Mouse (Mus musculus) c-Kit-positive CD71-positive TER-119-positive erythroid progenitor cells, embryonic 14.5 days (primary cell): ENCODE results near the gene Tsc22d1.

ENCODE experiments used
- DNase-seq: peaks from one replicate; pipeline ENCODE4 v3.0.0-alpha.2; 2013; ENCODE audit warnings: low spot score

Tsc22d1 gene

DNA sequence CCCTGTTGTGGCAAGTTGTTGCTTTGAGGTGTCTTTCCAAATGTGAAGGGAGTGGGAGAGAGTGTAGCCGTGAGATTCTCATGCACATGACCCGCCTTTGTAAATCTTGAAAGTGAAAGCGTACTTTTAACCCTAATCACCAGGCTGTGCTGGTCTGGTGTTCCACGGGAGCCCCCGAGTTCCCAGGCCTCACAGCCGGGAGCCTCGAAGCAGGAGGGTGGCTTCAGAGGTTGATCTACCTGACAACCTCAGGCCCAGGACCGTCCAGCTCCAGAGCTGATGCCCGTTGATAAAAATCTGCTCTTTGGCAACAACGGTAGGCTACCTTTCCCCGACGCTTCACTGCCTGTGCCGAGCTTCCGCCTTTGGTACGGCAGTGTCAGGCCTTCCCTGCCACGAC is 72.8 kb downstream of the Tsc22d1 start:
- DNase-seq = no peak

DNA sequence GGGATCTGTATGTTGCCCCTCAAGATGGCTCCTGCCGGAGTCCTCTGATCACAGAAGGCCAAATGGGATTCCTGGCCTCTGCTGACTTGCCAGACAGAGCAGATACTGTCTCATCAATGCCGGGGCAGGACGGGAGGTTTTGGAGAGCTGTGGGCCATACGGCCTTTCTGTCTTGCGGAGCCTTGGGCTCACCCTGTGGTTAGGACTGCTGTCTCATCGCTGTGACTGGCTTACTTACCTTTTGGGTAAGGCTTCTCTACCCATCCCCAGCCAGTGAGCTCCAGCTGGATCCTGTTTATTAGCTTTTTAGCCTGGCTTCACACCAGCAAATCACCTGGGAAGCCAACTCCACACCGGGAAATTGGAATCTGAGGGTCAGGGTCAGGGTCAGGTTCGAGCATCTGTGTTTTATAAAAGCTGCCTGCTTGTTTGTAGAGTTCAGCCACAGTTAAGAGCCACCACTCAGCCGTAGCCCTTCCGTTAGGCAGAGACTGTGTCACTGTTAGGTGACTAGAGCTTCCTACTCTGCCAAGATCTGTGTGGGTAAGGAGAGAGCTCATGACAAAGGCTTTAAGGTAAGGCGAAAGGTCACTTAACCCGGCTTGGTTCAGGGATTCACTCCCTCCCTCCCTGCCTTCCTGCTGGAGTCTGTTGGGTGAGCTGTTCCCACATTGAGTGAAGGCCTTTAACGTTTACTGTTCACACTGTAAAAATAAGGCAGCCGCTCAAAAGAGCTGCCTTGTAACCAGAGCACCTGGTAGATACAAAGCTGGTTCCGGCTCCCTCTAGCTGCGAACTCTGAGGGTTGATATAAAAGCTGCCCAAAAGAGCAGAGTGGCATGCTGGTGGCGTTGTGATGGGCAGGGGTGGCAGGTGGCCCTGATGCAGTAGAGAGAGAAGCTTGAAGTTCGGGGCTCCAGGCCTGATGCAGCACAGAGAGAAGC is 73.6 kb downstream of the Tsc22d1 start:
- DNase-seq = no peak

DNA sequence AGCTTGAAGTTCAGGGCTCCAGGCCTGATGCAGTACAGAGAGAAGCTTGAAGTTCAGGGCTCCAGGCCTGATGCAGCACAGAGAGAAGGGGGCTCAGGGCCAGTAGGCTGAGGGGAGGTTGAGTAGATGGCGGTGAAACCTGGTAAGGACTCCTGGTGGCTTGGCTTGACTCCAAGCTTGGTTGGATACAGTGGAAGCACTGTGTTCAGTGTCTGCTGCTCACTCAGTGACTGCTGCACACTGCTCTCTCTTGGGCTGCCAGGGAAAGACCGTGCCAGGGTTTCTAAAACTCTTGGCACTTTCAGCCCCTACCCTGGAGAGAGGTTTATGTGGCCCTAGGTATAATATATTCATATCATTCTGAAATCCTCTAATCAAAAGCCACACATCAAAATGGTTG is 74.4 kb downstream of the Tsc22d1 start:
- no peak for DNase-seq

DNA sequence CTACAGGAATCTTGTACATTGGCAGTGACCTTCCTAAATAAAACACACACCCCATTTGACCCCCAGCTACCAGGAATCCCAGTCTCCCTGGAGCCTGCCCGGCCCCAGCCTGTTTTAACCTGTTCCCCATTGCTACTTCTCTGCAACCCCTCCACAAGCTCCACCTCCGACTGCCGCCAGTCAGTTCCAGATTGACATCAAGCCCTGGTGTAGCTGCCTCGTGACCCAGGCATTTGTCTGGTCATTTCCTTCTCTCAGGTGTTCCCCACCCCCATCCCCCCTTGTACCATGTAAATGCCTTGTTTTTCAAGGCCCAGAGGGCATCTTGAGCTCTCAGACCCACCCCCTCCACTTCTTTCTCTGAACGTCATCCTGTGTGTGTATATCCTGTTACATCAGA is 80.3 kb downstream of the Tsc22d1 start:
- DNase-seq = no peak

DNA sequence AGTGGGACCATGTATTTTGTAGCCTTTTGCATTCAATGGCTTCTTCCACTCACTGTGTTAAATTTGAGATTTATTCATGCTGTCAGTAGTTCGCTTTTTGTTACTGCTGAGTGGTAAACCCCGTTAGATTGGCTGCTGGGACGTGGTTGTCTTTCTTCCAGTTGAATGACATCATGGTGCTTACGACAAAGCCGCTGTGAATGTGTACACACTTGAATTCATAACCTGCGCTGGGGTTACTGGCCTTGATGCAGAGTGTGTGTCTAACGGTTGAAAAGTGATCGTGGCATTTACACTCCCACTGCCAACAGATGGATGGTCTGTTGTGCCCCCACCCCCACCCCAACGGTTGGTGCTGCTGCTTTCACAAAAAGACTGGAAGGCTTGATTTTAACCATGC is 82.4 kb downstream of the Tsc22d1 start:
- no peak for DNase-seq

DNA sequence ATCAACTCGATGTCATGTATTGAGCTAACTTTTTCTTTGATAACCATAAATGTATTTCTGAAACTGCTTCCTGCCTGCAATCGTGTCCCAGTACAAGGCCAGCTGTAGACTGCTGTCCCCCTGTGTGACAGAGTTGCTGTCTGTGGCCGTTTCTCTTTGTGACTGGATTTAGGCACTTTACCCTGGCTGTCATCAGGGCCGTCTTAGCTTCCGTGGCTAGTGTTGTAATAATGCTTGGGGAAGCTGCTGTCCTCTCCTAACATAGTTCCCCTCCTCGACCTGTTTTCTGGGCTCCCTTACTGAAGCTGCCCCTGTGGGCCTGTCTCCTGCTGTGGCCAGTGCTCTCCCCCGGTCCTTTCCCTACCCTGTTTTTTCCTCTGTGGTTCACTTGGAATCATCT is 83.4 kb downstream of the Tsc22d1 start:
- DNase-seq = no peak

DNA sequence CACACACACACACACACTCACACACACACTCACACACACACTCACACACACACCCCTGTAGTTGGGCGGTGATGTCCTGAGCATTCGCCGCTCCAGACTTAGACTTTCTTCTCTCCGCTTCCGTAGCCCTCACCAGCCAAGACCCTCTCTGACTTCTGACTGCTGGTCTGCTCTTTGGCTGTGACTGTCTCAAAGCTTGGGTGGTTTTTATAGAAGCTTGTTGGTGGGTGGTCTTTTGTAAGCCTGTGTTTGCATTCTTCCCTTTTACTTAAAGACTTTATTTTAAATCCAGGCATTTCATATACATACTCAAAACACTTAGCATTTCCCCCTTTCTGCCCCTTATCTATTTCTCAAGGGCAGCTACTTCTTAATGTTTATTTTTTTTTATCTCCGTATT is 84.7 kb downstream of the Tsc22d1 start:
- DNase-seq = no peak

DNA sequence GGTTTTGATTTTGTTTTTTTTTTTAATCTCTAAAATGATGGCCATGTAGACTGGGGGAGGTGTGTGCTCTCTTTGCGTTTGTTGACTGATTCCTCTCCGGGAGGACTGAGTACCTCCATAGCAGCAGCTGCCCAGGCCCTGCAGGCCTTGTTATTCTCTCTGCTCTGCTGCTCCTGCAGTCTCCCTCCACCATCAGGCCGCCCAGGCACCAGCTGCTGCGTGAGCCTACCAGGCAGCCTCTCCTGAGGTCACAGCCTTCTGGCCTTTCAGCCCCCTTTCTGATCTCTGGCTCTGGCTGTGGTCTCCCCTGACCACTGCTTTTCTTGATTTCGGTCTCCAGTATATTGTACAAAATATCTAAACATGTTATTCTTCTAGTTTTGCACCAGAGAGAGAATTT is 85.3 kb downstream of the Tsc22d1 start:
- DNase-seq = no peak

DNA sequence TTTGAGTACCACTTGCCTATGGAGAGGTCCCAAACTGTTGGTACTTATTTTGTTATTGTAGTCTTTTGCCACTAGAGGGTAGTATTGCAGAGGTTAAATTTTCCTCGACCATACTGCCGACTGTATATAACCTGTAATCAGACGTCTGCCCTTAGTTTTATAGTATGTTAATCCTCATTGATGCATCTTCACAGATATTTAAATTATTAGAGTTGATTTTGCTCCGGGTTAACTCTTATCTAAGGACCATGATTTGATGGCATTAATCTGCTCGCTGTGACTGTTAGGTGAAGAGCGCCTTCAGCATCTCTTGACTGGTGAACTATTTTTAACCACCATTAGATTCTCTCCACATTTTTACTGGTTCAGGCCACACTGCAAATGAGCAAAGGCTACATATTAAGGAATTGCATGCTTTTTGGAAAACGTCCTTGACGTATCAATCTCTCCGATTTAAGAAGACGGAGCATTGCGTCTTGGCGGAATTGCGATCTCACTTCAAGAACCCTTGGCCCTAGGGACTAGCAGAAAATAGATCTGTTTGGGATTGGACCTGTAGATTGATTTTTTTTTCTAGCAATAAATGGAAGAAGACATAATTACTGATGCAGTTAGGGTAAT is 88.6 kb downstream of the Tsc22d1 start:
- peak; percentile 80 for DNase-seq

DNA sequence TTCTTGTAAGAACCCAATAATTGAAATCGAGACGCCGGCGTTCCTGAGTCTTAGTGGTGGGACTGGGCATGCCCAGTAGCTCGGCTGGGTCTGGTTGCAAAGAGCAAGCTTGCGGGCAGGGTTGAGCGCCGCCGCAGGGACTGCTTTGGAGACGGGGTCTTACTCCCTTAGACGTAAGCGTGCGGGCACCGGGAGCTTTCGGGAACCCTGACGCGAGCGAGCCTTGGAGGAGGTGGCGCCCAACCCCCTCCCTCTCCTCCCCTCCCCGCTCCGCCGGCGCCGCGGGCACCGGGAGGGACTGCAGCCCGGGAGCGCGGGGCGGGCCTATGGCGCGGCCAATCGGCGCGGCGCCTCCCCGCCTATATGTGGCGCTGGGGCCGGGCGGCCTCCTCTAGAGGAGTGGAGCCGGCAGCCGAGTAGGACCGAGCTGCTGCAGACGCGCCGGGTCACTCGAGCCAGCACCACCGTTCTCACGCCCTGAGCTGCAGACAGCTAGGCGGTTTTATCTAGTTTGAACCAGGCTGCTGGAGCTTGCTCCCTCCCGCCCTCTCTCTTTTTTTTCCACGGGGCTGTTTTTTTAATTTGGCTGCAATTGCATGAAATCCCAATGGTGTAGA is 89.5 kb downstream of the Tsc22d1 start:
- DNase-seq = peak; percentile 89

DNA sequence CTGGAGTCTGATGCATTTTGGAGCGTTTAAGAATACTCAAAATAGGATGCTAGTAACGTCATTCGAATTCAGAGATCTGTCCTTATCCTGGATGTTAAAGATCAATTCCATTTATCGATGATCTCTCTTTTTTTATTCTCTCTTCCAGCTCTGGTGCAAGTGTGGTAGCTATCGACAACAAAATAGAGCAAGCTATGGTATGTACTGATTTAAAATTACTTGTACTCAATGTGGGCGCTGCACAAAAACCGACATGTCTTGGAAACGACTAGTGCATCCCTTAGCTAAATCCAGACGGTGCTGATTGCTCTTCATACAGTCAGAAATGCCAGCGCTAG is 90.3 kb downstream of the Tsc22d1 start:
- peak; percentile 32 for DNase-seq

DNA sequence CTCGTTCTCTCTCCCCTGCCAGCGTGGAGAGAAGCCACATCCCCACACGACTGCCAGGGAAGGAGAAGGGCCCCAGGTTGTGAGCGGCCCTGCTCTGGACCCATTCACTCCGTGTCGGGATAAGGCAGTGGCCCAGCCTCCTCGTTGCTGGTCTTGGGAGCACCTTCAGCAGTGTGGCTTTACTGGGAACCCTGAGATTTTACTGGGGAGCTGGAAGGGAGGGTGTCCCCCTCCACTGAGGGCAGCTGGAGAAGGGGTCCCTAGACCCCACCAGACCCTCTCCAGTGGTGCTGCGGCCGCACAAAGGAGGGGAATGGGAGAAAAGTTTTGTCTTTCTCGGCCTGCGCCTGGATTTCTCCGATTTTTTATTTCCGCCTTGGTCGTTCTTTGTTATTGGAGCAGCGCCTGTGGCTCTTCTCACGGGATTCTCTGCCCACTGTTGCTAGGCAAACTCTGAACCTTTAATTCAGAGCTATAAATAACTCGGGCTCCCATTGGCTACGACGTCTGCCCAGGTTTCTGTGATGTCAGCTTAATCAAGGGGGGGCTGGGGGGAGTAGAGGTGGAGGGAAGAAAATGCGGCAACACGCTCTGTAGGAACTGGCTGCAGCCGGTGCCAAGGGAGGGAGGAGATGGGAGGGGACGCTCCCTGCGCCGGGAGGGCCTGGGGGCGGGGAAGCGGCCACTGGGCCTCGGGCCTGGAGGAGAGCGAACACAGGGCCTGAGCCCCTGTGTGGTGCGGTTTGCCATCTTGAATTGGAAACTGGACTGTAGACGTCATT is 90.9 kb downstream of the Tsc22d1 start:
- DNase-seq = peak; percentile 88

DNA sequence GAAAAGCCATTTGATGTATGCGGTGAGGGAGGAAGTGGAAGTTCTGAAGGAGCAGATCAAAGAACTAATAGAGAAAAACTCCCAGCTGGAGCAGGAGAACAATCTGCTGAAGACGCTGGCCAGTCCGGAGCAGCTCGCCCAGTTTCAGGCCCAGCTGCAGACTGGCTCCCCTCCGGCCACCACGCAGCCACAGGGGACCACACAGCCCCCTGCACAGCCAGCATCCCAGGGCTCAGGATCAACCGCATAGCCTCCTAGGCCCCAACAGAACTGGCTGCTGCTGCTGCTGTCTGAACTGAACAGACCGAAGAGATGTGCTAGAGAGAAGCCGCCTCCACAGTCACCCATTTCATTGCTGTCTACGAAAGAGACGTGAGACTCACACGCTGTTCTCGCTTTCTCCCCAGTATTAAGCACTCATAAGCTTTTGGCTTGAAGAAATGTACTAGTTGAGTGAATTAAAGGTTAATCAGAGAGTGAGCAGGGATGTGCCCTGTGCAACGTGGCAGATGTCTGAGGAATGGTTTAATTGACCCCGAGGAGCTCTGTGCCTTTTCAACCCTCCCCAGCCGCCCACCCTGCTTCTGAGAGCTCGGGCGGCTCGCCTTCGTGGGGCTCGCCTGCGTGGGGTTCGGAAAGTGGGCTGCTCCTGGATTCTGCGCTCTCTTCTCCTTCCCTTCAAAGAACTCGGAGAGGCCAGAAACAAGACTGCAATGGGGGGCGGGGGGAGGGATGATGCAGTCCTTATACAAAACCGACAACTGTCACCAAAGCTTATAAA is 91.9 kb downstream of the Tsc22d1 start:
- DNase-seq = no peak

DNA sequence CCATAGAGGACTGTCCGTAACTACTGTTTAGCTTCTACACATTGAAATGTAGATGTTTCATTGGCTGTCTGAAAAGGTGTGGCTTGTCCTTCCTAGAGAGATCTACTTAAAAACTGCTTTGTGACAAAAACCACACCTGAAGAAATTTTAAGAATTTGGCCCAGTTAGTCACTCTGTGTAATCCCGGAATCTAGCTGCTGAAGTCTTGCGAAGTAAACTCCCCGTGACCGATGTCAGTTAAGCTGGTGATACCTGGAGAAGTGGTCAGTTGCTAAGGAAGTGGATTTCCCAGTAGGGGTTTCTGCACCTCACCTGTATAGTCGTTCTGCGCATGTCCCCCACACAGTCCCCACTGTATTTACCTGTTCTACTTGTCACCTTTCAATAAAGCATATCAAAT is 92.6 kb downstream of the Tsc22d1 start:
- no peak for DNase-seq

DNA sequence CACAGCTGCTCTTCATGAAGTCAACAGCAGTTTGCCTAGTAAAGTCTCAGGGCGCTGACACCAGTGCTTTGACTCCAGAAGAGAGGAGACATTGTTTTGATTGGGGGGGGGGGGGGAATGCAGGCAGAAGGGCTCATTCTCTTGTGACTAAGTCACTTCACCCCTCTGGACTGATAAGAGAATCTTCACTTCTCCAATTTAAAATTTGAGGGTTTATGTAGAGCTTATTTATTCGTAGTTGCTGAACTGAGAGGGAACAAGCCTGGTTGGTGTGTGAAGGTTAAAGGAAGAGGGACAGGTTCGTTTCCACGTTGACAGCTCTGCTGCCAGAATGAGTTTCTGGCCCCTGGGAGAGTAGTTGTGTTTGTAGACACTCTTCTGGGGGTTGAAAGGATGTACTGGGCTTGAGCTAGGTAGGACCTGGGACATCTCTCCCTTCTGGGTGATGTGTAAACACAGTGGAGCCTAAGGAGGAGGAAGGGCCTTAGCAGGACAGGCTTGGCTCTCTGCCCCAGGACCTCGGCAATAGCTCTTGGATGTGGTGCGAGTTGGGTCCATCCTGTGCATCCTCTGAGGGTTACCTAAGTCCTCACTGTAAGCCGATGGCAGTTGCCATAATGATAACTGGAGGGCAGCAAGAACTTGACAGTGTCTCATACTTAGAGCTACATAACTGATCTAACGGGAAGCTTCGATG is 93.2 kb downstream of the Tsc22d1 start:
- no peak for DNase-seq

DNA sequence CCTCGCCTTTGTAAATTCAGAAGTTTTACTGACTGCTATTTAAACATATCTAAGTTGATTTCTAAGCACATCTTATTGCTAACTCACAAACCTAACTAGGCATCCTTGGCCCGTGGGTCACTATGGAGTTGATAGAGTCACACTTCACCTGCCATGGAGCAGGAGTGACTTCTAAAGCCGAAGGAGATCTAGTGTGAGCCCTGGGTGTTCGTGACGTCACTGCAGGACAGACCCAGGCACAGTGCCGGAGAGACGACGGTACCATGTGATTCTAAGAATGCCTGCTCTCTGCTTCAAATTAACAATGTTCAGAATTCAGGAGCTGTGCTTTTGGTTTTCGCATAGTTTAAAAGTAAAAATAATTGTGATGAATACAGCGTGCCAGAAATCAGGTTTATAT is 93.9 kb downstream of the Tsc22d1 start:
- no peak for DNase-seq

DNA sequence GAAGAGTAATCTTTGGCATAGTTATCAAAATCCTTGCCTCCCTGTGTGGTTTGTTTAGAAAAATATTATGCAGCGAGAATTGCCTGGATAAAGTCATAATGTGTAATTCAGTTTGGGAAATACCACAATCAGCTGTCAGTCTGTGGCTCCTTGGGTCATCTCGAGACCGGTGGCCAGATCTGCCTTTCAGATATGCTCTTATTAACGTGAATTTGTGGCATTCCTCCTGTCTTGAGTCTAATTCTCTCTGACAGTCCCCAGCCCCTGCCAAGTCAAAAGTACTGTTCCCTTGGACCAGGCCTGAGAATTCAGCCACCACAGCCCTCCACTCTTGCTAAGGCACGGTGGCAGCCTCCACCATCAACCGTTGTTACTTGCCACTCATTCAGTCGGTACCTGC is 97.2 kb downstream of the Tsc22d1 start:
- no peak for DNase-seq

DNA sequence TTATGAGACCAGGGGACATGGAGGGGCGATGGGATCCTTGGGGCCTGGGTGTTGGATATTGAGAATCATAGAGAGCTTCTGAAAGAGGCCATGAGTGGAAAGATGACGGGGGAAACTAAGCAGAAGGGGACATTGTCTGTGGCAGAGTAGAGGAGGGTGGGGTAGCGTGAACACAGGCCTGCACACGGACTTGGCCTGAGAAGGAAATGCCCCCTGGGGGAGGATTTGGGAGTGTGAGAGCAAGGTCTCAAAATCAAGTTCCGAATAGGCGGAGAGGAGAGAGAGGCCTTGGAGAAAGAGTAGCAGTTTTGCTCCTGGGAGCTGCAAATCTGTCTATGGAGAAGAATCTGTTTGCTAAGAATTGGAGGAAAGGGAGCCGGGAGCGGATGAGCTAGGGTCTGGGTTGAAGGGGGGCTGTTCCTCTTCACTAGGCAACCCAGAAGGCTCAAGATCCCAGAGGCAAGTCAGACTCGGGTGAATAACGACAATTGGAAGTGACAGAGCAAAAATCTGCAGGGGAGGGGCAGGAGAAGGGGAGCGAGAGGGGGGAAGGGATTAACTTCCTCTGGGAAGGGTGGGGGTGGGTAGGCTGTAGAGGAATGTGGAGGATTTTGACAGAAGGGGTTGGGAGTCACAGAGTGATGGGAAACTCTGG is 98.8 kb downstream of the Tsc22d1 start:
- DNase-seq = no peak

DNA sequence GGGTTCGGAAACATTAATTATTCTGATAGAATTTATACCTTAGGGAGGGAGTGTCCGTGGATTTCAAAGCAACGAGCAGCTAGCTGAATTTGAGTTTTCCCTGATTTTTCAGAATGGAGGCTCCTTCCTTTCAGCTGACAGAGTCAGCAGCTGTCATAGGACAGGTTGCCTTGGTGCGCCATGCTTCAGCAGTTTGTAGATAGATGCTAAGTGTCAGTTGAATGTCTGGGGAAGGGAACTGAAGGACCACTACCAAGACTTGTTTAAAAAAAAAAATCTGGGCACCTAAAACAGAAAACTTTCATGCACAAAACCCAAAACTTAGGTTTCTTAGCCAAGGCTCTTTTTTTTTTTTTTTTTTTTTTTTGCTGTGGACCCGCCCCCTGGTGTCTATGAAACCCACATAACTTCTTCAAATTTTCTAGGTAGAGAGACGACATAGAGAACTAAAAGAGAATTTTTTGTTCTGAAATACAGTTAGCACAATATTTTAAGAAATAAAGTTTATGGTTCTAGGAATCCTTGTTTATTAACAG is 99.4 kb downstream of the Tsc22d1 start:
- no peak for DNase-seq

DNA sequence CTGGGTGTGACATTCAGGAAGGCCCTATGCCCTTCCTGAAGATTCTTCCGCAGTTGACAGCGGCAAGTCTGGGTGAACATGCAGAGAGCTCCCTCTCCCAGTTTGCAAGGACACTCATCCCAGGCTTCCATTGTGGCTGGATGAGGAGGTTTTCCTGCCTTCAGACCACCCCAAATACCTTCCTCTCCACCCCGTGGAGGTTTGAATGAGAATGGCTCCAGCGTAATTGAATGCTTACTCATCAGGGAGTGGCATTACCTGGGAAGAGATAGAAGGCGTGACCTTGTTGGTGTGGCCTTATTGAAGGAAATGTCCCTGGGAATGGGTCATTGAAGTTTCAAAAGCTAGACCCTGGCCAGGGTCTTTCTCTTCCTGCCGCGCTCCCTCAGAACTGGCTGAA is 100.9 kb downstream of the Tsc22d1 start:
- DNase-seq = no peak
